Mouse (Mus musculus) myocyte (in vitro differentiated cells): ENCODE measurements around the gene Lrp1. TPM values are rescaled to one million over a fixed set of nuclear protein-coding genes. Genes with fewer than 3 reads are reported as not detected.
A peak's percentile ranks its signal among the peaks of the same experiment; 100 is the strongest.

ENCODE experiments used
- H3K27me3 ChIP-seq: one replicate; pipeline ENCODE4 v1.6.1; 2011; ENCODE audit not compliant: control insufficient read depth, insufficient read depth, insufficient read length
- H3K36me3 ChIP-seq: one replicate; pipeline ENCODE4 v1.6.1; 2011; ENCODE audit not compliant: control insufficient read depth, insufficient read depth
- H3K4me2 ChIP-seq: one replicate; pipeline ENCODE4 v1.6.1; 2011; ENCODE audit warnings: low read depth, control low read depth
- H3K4me3 ChIP-seq: one replicate; pipeline ENCODE4 v1.5.1; 2011; ENCODE audit warnings: mild to moderate bottlenecking, control low read depth, moderate library complexity
- H3K79me2 ChIP-seq: one replicate; pipeline ENCODE4 v1.6.1; 2011; ENCODE audit not compliant: control insufficient read depth, insufficient read depth
- H3ac ChIP-seq: one replicate; pipeline ENCODE4 v1.6.1; 2011; ENCODE audit not compliant: control insufficient read depth, insufficient read length
- CEBPB ChIP-seq: IDR thresholded peaks from 2 replicates; pipeline ENCODE4 v1.6.1; 2011; ENCODE audit warnings: mild to moderate bottlenecking, moderate library complexity; ENCODE audit not compliant: poor library complexity, insufficient read depth, severe bottlenecking
- E2F4 ChIP-seq: IDR thresholded peaks from one replicate; pipeline ENCODE4 v1.6.1; 2011; ENCODE audit warnings: mild to moderate bottlenecking, control low read depth, moderate library complexity; ENCODE audit not compliant: insufficient read depth
- MAX ChIP-seq: IDR thresholded peaks from one replicate; pipeline ENCODE4 v1.6.1; 2011; ENCODE audit warnings: low read depth, mild to moderate bottlenecking, control low read depth
- MYOD1 ChIP-seq, 3 experiments: IDR thresholded peaks; one replicate each; pipeline ENCODE4 v1.6.1; 2011; ENCODE audit warnings: control low read depth in 2 of 3, low read depth in 2 of 3, mild to moderate bottlenecking in 2 of 3, moderate library complexity in 1 of 3; ENCODE audit not compliant: insufficient read length in 2 of 3, control insufficient read depth in 1 of 3
- MYOG ChIP-seq, 3 experiments: IDR thresholded peaks; one replicate each; pipeline ENCODE4 v1.6.1; 2011; ENCODE audit warnings: control low read depth in 2 of 3, low read depth in 2 of 3, mild to moderate bottlenecking in 2 of 3; ENCODE audit not compliant: insufficient read length in 2 of 3, control insufficient read depth in 1 of 3, insufficient read depth in 1 of 3
- POLR2A ChIP-seq: IDR thresholded peaks from one replicate; pipeline ENCODE4 v1.6.1; 2011; ENCODE audit warnings: low read depth, mild to moderate bottlenecking, control low read depth, moderate library complexity; ENCODE audit not compliant: insufficient read length
- POLR2AphosphoS2 ChIP-seq: IDR thresholded peaks from one replicate; pipeline ENCODE4 v1.6.1; 2011; ENCODE audit warnings: low read depth, control low read depth; ENCODE audit not compliant: insufficient read length
- REST ChIP-seq: IDR thresholded peaks from one replicate; pipeline ENCODE4 v1.6.1; 2011; ENCODE audit warnings: mild to moderate bottlenecking, control low read depth, moderate library complexity; ENCODE audit not compliant: insufficient read depth, insufficient read length
- SRF ChIP-seq: IDR thresholded peaks from one replicate; pipeline ENCODE4 v1.6.1; 2011; ENCODE audit warnings: low read depth; ENCODE audit not compliant: control insufficient read depth, insufficient read length
- TCF12 ChIP-seq: IDR thresholded peaks from one replicate; pipeline ENCODE4 v1.6.1; 2011; ENCODE audit warnings: mild to moderate bottlenecking, control low read depth; ENCODE audit not compliant: poor library complexity, insufficient read depth, severe bottlenecking
- TCF3 ChIP-seq: IDR thresholded peaks from one replicate; pipeline ENCODE4 v1.6.1; 2011; ENCODE audit warnings: low read depth, control low read depth; ENCODE audit not compliant: insufficient read length
- USF1 ChIP-seq: IDR thresholded peaks from one replicate; pipeline ENCODE4 v1.6.1; 2011; ENCODE audit warnings: low read depth, mild to moderate bottlenecking, control low read depth, moderate library complexity
- polyA plus RNA-seq: library from polyadenylated mRNA; unstranded; fragments of >200 nt; fragmentation: generic; extraction: Trizol; gene quantifications from one replicate; pipeline ENCODE4 v1.2.1, GENCODE M21; 2012; ENCODE audit warnings: missing spikeins

Lrp1 gene
- polyA plus RNA-seq, 1 experiment, result 244 TPM

DNA sequence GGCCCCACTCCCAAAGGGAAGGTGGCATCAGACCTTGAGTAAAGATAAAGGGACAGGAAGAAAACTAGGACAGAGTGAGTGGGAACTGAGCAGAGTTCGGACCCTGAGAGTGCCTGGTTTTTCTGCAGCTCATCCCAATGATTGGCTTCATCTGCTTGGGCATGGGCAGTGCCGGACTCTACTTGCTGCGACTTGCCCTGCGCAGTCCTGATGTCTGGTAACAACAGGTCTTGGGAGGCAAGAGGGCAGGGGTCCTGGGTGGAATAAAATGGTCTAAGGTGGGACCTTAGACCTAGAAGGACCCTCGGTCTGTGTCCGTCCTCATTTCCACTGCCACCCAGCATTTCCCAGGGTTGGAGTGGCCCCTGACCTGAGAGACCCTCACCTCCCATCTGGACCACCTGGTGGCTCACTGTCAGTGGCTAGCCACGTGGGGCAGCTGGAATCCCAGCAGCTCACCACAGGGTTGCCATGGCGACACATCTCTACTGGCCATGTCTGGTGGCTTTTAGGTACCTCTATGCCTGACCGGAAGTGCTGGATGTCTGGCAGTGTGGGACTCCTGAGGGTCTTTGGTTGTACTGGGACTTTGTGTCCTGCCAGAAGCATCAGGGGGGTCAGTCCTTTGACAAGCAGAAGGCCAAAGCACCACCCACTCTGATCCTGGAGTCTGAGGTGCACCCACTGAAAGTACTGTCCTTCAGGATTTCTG is 105.5 kb downstream of the Lrp1 start:
- Histone ChIP-seq H3K4me2 (no peak overlapping the region), H3K27me3 (no peaks in the 10 kb centered on the region), H3K79me2 (peaks cover 5% of the 10 kb centered on the region), H3ac (no peak overlapping the region), H3K4me3 (no peak overlapping the region), H3K36me3 (peaks cover 29% of the 10 kb centered on the region)
- peak; percentile 40 for TF ChIP-seq POLR2A
- no peak for TF ChIP-seq REST
- no peak for TF ChIP-seq MYOD1 (IDR thresholded peaks at IDR 0.05; ENCODE audit: control insufficient read depth in 1 of 3, insufficient read length in 2 of 3, low read depth in 2 of 3)
- TF ChIP-seq MYOG (IDR thresholded peaks at IDR 0.05; ENCODE audit: control insufficient read depth in 1 of 3, insufficient read depth in 1 of 3, insufficient read length in 2 of 3, low read depth in 2 of 3), result no peak
- TF ChIP-seq TCF3, result no peak
- TF ChIP-seq POLR2AphosphoS2, result peak; percentile 88
- TF ChIP-seq TCF12, result no peak

DNA sequence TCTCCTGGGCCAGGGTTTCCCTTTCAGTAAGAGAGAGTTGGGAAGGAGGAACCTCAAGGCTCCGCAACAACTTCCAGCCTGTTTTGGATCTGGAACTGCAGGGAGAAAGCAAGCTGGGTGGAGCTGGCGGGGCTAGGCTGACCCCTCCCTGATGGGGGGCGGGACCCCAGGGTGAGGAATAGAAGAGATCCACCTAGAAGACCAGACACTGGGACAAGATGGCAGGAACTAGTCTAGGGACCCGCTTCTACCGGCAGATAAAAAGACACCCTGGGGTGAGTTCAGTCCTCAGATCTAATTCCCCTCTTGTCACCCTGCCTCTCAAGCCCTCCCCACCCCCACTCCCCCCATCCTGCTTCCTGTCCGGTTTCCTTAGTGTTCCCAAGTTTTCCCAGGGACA is 106.2 kb downstream of the Lrp1 start, which contains the start of gene Ndufa4l2:
Ndufa4l2 (plus strand) TSS at position 204 of the 400 bp plus-strand sequence.
- no peaks in the 10 kb centered on the region for H3K27me3 ChIP-seq
- peak within 1 kb of the TSS; percentile 100 for H3K4me2 ChIP-seq
- H3ac ChIP-seq, result no peak within 1 kb of the TSS
- peaks cover 22% of the 10 kb centered on the region for H3K36me3 ChIP-seq
- H3K79me2 ChIP-seq, result no peaks in the 10 kb centered on the region
- no peak for TF ChIP-seq REST
- peak; percentile 25 for TF ChIP-seq POLR2AphosphoS2
- H3K4me3 ChIP-seq, result peak within 1 kb of the TSS; percentile 71

DNA sequence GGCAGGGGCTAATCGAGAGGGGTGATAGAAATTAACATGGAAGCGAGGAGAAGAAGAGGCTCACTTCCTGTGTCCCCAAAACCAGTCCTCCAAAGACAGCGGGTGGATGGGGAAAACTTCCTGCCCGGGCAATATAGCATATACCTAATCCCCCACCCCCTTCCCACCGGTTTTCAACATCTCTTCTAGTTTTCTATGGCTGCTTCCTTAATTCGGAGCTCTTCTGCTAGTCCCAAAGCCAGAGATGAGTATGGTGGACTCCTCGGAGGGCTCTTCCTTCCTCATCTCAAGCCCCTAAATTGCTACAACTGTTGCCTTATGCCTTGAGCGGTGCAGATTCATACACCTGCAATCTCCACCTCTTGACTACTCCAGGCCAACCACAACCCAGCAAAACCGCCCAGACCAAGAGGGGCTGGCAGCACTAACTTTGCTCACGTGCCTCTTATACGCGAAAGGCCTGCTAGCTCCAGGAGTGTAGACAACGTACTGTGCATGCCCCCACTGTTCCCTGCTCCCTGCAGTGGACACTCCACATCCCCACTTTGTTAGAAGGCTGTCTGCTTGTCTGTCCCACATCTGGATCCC is 106.7 kb downstream of the Lrp1 start:
- Histone ChIP-seq H3ac (no peak overlapping the region), H3K36me3 (peaks cover 22% of the 10 kb centered on the region), H3K4me2 (peak overlapping the region; percentile 100), H3K79me2 (no peaks in the 10 kb centered on the region), H3K27me3 (no peaks in the 10 kb centered on the region), H3K4me3 (peak overlapping the region; percentile 71)
- TF ChIP-seq REST (no peak), E2F4 (no peak), CEBPB (no peak), SRF (no peak), POLR2AphosphoS2 (no peak), MAX (no peak), USF1 (no peak), TCF12 (no peak), MYOG (IDR thresholded peaks at IDR 0.05; ENCODE audit: control insufficient read depth in 1 of 3, insufficient read depth in 1 of 3, insufficient read length in 2 of 3, low read depth in 2 of 3) (no peak), POLR2A (no peak), MYOD1 (IDR thresholded peaks at IDR 0.05; ENCODE audit: control insufficient read depth in 1 of 3, insufficient read length in 2 of 3, low read depth in 2 of 3) (no peak), TCF3 (no peak)

GRCm38 (mm10) chr10:127513501-127514091 is 107.4 kb downstream of the Lrp1 start:
- Histone ChIP-seq H3K79me2 (no peaks in the 10 kb centered on the region), H3K4me3 (peak overlapping the region; percentile 71), H3ac (no peak overlapping the region), H3K27me3 (no peaks in the 10 kb centered on the region), H3K36me3 (peaks cover 17% of the 10 kb centered on the region), H3K4me2 (peak overlapping the region; percentile 100)
- TF ChIP-seq MYOD1 (IDR thresholded peaks at IDR 0.05; ENCODE audit: control insufficient read depth in 1 of 3, insufficient read length in 2 of 3, low read depth in 2 of 3) (peak in 1 of 3 experiments; percentile 34), POLR2AphosphoS2 (peak; percentile 50), TCF3 (no peak), USF1 (no peak), MYOG (IDR thresholded peaks at IDR 0.05; ENCODE audit: control insufficient read depth in 1 of 3, insufficient read depth in 1 of 3, insufficient read length in 2 of 3, low read depth in 2 of 3) (peak in 1 of 3 experiments; percentile 19)

- peaks cover 9% of the 10 kb centered on the region for H3K36me3 ChIP-seq
- H3K4me3 ChIP-seq, result peak overlapping the region; percentile 71
- H3K79me2 ChIP-seq, result no peaks in the 10 kb centered on the region
- no peaks in the 10 kb centered on the region for H3K27me3 ChIP-seq
- TF ChIP-seq CEBPB, result no peak
- TF ChIP-seq POLR2AphosphoS2, result peak; percentile 43
- TF ChIP-seq MYOD1 (IDR thresholded peaks at IDR 0.05; ENCODE audit: control insufficient read depth in 1 of 3, insufficient read length in 2 of 3, low read depth in 2 of 3), result peak in 2 of 3 experiments; percentile 75 to 87
- peak; percentile 76 for TF ChIP-seq SRF
- TF ChIP-seq POLR2A, result peak; percentile 51
- no peak for TF ChIP-seq MAX
- TF ChIP-seq MYOG (IDR thresholded peaks at IDR 0.05; ENCODE audit: control insufficient read depth in 1 of 3, insufficient read depth in 1 of 3, insufficient read length in 2 of 3, low read depth in 2 of 3), result peak; percentile 33 to 88 (median 60)
- TF ChIP-seq REST, result no peak
- peak overlapping the region; percentile 100 for H3K4me2 ChIP-seq
- H3ac ChIP-seq, result peak overlapping the region; percentile 30
Measured at GRCm38 (mm10) chr10:127512813-127513212, 108.1 kb downstream of the Lrp1 start.
